Mouse (Mus musculus): ENCODE data around the gene F2rl1. TPM values are rescaled to one million over a fixed set of nuclear protein-coding genes. Genes with fewer than 3 reads are reported as not detected.
A peak's percentile ranks its signal among the peaks of the same experiment; 100 is the strongest.

Gene F2rl1
- polyA plus RNA-seq, 1 experiment from 2014 or later, result 0.09 TPM

GRCm38 (mm10) chr13:95553885-95554492 is 29.0 kb upstream of the F2rl1 start:
- Histone ChIP-seq H3K27ac (ENCODE audit: low read length) (no peak overlapping the region), H3K4me1 (ENCODE audit: control insufficient read depth, insufficient read depth, low read length) (peaks cover 5% of the 10 kb centered on the region; the same call in 1 of the 2 replicates), H3K9me3 (replicated peaks; ENCODE audit: control insufficient read depth, low read length, poor library complexity, severe bottlenecking) (no peaks in the 10 kb centered on the region), H3K9ac (ENCODE audit: low read depth, low read length) (no peak overlapping the region), H3K36me3 (ENCODE audit: control insufficient read depth, insufficient read depth, low read length) (no peaks in the 10 kb centered on the region), H3K4me3 (ENCODE audit: low read depth, low read length) (no peak overlapping the region), H3K27me3 (ENCODE audit: control insufficient read depth, insufficient read depth, low read depth, low read length) (no peaks in the 10 kb centered on the region), H3K4me2 (ENCODE audit: low read length) (no peak overlapping the region)
- no peak for ATAC-seq
- 80% methylated on average over 11 of the region's 11 CpGs for WGBS

DNA sequence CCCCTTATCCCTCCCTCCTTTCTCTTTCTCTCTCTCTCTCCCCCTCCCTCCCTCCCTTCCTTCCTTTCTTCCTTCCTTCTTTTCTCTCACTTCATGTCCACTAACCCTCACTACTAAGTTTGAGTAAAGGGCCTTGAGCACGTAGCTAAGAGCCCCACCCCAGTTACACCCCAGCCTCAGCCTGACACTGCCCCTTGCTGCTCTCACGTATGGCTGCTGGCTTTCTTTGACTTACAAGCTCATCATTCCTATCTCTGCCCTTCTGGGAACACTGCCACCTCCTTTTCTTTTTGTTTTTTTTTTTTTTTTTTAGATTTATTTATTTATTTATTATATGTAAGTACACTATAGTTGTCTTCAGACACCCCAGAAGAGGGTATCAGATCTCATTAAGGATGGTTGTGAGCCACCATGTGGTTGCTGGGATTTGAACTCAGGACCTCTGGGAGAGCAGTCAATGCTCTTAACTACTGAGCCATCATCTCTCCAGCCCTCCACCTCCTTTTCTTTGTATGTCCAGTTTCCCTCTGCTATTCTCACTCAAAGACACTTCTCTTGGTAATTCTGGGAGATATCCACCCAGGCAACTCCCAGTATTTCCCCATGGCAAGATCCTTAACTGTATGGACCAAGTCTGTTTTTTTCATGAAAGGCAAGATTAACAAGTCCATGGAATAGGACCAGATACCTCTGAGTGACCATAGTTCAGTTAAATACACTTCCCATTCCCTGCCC is 25.8 kb upstream of the F2rl1 start:
- Histone ChIP-seq H3K4me1 (ENCODE audit: control insufficient read depth, insufficient read depth, low read length) (peaks cover 26% of the 10 kb centered on the region), H3K27me3 (ENCODE audit: control insufficient read depth, insufficient read depth, low read depth, low read length) (no peaks in the 10 kb centered on the region), H3K27ac (ENCODE audit: low read length) (no peak overlapping the region), H3K9me3 (replicated peaks; ENCODE audit: control insufficient read depth, low read length, poor library complexity, severe bottlenecking) (no peaks in the 10 kb centered on the region), H3K36me3 (ENCODE audit: control insufficient read depth, insufficient read depth, low read length) (no peaks in the 10 kb centered on the region), H3K4me2 (ENCODE audit: low read length) (no peak overlapping the region), H3K9ac (ENCODE audit: low read depth, low read length) (no peak overlapping the region), H3K4me3 (ENCODE audit: low read depth, low read length) (no peak overlapping the region)
- WGBS, result 75% methylated on average over 2 of the region's 2 CpGs
- ATAC-seq, result no peak

DNA sequence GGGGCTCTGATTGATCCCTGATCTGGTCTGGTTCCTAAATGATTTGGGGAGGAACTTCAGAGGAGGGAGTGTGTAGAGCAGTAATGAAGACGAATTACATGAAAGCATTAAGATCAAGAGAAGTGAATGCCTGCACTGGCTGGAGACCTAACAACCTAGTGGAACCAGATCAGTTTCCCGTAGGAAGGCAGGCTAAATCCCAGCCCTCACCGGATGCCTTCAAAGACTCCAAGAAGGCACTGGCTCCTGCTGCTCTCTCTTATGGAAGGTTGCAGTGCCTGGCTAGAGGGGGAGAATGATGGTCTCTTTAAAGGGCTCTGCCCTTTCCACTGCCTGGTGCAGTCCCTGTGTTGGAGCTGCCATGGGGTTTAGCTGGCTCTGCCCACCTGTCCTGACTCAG is 24.4 kb upstream of the F2rl1 start:
- no peak for ATAC-seq
- Histone ChIP-seq H3K27me3 (ENCODE audit: control insufficient read depth, insufficient read depth, low read depth, low read length) (no peaks in the 10 kb centered on the region), H3K9me3 (replicated peaks; ENCODE audit: control insufficient read depth, low read length, poor library complexity, severe bottlenecking) (no peaks in the 10 kb centered on the region), H3K4me2 (ENCODE audit: low read length) (no peak overlapping the region), H3K4me1 (ENCODE audit: control insufficient read depth, insufficient read depth, low read length) (peaks cover 26% of the 10 kb centered on the region), H3K4me3 (ENCODE audit: low read depth, low read length) (no peak overlapping the region), H3K36me3 (ENCODE audit: control insufficient read depth, insufficient read depth, low read length) (no peaks in the 10 kb centered on the region), H3K27ac (ENCODE audit: low read length) (no peak overlapping the region), H3K9ac (ENCODE audit: low read depth, low read length) (no peak overlapping the region)
- 4% methylated on average over 3 of the region's 3 CpGs for WGBS

GRCm38 (mm10) chr13:95548856-95549255 is 23.8 kb upstream of the F2rl1 start:
- peak; percentile 27; the same call in 1 of the 2 replicates for ATAC-seq
- Histone ChIP-seq H3K9ac (ENCODE audit: low read depth, low read length) (no peak overlapping the region), H3K27ac (ENCODE audit: low read length) (no peak overlapping the region), H3K4me3 (ENCODE audit: low read depth, low read length) (no peak overlapping the region), H3K27me3 (ENCODE audit: control insufficient read depth, insufficient read depth, low read depth, low read length) (no peaks in the 10 kb centered on the region), H3K9me3 (replicated peaks; ENCODE audit: control insufficient read depth, low read length, poor library complexity, severe bottlenecking) (no peaks in the 10 kb centered on the region; the same call in 1 of the 2 replicates), H3K4me2 (ENCODE audit: low read length) (peak overlapping the region; percentile 45; the same call in 1 of the 2 replicates), H3K4me1 (ENCODE audit: control insufficient read depth, insufficient read depth, low read length) (peaks cover 26% of the 10 kb centered on the region), H3K36me3 (ENCODE audit: control insufficient read depth, insufficient read depth, low read length) (no peaks in the 10 kb centered on the region)
- 4% methylated on average over 6 of the region's 6 CpGs for WGBS

- Histone ChIP-seq H3K27ac (ENCODE audit: low read length) (no peak overlapping the region), H3K27me3 (ENCODE audit: control insufficient read depth, insufficient read depth, low read depth, low read length) (no peaks in the 10 kb centered on the region), H3K9me3 (replicated peaks; ENCODE audit: control insufficient read depth, low read length, poor library complexity, severe bottlenecking) (no peaks in the 10 kb centered on the region; the same call in 1 of the 2 replicates), H3K9ac (ENCODE audit: low read depth, low read length) (no peak overlapping the region), H3K4me3 (ENCODE audit: low read depth, low read length) (no peak overlapping the region), H3K4me2 (ENCODE audit: low read length) (peak overlapping the region; percentile 45), H3K36me3 (ENCODE audit: control insufficient read depth, insufficient read depth, low read length) (no peaks in the 10 kb centered on the region), H3K4me1 (ENCODE audit: control insufficient read depth, insufficient read depth, low read length) (peaks cover 26% of the 10 kb centered on the region)
- ATAC-seq, result no peak
- WGBS, result 23% methylated on average over 20 of the region's 20 CpGs
Measured at GRCm38 (mm10) chr13:95548291-95548789, 23.3 kb upstream of the F2rl1 start.

GRCm38 (mm10) chr13:95547090-95547611 is 22.1 kb upstream of the F2rl1 start:
- peaks cover 26% of the 10 kb centered on the region for H3K4me1 ChIP-seq (ENCODE audit: control insufficient read depth, insufficient read depth, low read length)
- H3K9ac ChIP-seq (ENCODE audit: low read depth, low read length), result no peak overlapping the region
- peak; percentile 74 for ATAC-seq
- no peaks in the 10 kb centered on the region for H3K36me3 ChIP-seq (ENCODE audit: control insufficient read depth, insufficient read depth, low read length)
- H3K4me2 ChIP-seq (ENCODE audit: low read length), result peak overlapping the region; percentile 30
- WGBS, result 19% methylated on average over 12 of the region's 12 CpGs
- peak overlapping the region; percentile 24; the same call in 1 of the 2 replicates for H3K27ac ChIP-seq (ENCODE audit: low read length)
- H3K27me3 ChIP-seq (ENCODE audit: control insufficient read depth, insufficient read depth, low read depth, low read length), result no peaks in the 10 kb centered on the region
- no peak overlapping the region for H3K4me3 ChIP-seq (ENCODE audit: low read depth, low read length)
- no peaks in the 10 kb centered on the region; the same call in 1 of the 2 replicates for H3K9me3 ChIP-seq (replicated peaks; ENCODE audit: control insufficient read depth, low read length, poor library complexity, severe bottlenecking)

DNA sequence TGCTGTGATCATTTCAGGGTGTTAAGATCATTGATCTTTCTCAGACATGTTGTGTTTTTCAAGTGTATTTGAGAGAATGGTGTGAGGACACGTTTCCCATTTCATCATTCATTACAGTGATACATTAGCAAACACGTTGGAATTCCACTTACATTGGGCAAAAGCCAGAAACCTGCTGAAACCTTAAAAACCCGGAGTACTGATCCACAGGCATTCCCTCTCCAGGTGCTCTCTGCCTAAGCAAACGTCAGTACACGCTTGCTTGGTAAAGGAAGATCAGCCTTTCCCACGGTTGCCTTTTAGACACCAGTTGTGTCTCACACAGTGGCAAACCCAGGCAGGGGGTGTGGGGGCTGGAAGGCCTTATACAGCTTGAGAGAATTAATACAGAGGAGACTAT is 21.2 kb upstream of the F2rl1 start:
- Histone ChIP-seq H3K4me1 (ENCODE audit: control insufficient read depth, insufficient read depth, low read length) (peaks cover 26% of the 10 kb centered on the region), H3K27me3 (ENCODE audit: control insufficient read depth, insufficient read depth, low read depth, low read length) (no peaks in the 10 kb centered on the region), H3K9me3 (replicated peaks; ENCODE audit: control insufficient read depth, low read length, poor library complexity, severe bottlenecking) (no peaks in the 10 kb centered on the region; the same call in 1 of the 2 replicates), H3K4me3 (ENCODE audit: low read depth, low read length) (no peak overlapping the region), H3K27ac (ENCODE audit: low read length) (no peak overlapping the region), H3K9ac (ENCODE audit: low read depth, low read length) (no peak overlapping the region), H3K4me2 (ENCODE audit: low read length) (no peak overlapping the region), H3K36me3 (ENCODE audit: control insufficient read depth, insufficient read depth, low read length) (no peaks in the 10 kb centered on the region)
- no peak for ATAC-seq
- WGBS, result 57% methylated on average over 6 of the region's 6 CpGs

DNA sequence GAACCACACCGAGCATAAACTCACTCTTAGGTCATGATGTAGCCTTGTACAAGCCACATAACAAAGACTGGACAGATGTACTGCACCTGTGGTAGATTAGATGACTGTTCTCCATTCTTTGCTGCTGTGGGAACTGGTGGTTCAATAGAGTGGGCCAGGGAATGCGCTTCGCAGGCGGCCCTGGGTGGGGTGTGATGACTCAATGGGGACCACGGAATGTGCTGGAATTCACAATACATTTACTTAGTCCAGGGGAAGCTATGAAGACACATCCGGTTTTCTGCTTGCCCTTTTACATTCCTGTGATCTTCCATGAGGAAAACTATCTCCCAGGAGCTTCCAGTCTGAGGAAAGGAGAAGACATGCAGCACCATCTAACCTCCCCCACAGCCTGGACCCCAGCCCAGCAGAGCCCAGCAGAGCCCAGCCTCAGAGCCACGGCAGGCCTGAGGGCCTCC is 20.7 kb upstream of the F2rl1 start:
- no peaks in the 10 kb centered on the region for H3K36me3 ChIP-seq (ENCODE audit: control insufficient read depth, insufficient read depth, low read length)
- WGBS, result 74% methylated on average over 7 of the region's 7 CpGs

GRCm38 (mm10) chr13:95538021-95538420 is 13.0 kb upstream of the F2rl1 start:
- Histone ChIP-seq H3K4me1 (ENCODE audit: control insufficient read depth, insufficient read depth, low read length) (peaks cover 22% of the 10 kb centered on the region), H3K36me3 (ENCODE audit: control insufficient read depth, insufficient read depth, low read length) (no peaks in the 10 kb centered on the region), H3K9me3 (replicated peaks; ENCODE audit: control insufficient read depth, low read length, poor library complexity, severe bottlenecking) (no peaks in the 10 kb centered on the region), H3K4me3 (ENCODE audit: low read depth, low read length) (no peak overlapping the region), H3K9ac (ENCODE audit: low read depth, low read length) (no peak overlapping the region), H3K27ac (ENCODE audit: low read length) (no peak overlapping the region), H3K4me2 (ENCODE audit: low read length) (no peak overlapping the region), H3K27me3 (ENCODE audit: control insufficient read depth, insufficient read depth, low read depth, low read length) (no peaks in the 10 kb centered on the region; the same call in 1 of the 2 replicates)
- no peak for ATAC-seq
- 73% methylated on average over 5 of the region's 5 CpGs for WGBS

More for the DNA sequence above, 20.7 kb upstream of the F2rl1 start:
- Histone ChIP-seq H3K9me3 (replicated peaks; ENCODE audit: control insufficient read depth, low read length, poor library complexity, severe bottlenecking) (no peaks in the 10 kb centered on the region; the same call in 1 of the 2 replicates), H3K4me1 (ENCODE audit: control insufficient read depth, insufficient read depth, low read length) (peaks cover 26% of the 10 kb centered on the region), H3K4me3 (ENCODE audit: low read depth, low read length) (no peak overlapping the region), H3K27ac (ENCODE audit: low read length) (no peak overlapping the region), H3K4me2 (ENCODE audit: low read length) (no peak overlapping the region), H3K27me3 (ENCODE audit: control insufficient read depth, insufficient read depth, low read depth, low read length) (no peaks in the 10 kb centered on the region), H3K9ac (ENCODE audit: low read depth, low read length) (no peak overlapping the region)
- no peak for ATAC-seq
